Mouse (Mus musculus): ENCODE data around the gene Cass4. TPM values are rescaled to one million over a fixed set of nuclear protein-coding genes. Genes with fewer than 3 reads are reported as not detected.

Cass4 gene
- 0.17 and 0.32 TPM in 2 replicates for polyA plus RNA-seq (2012; rRNA removed)

DNA sequence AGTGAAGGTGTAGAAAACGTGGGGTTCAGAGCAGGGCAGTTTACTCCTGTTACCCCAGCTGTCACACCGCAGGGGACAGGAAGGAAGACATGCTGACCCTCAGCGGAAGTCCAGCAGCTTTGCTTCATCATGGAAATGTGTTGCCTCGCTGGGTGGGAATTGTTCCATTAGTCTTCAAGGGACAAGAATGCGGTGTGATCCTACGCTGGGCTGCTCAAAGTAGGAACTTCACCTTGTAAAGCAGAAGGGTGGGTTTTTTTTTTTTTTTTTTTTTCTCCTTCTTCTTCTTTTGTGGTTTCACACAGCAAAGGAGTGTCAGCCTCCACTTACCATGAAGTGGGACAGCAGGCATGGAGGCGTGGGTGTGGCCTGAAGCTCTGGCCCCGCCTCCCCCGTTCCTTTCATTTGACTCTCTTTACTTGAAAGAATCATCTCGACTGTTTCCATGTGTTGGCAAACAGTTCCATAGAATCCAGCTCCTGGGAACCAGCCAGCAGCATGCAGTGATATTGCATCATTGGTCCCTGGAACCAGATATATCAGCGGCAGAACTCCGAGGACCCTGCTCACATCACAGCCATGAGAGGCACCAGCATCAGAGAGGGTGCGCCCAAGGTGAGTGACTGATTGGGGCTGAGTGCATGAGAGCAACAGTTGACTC, at the start of gene Cass4:
TSS of gene Cass4 (plus strand) at position 404 of the 661 bp plus-strand sequence.

DNA sequence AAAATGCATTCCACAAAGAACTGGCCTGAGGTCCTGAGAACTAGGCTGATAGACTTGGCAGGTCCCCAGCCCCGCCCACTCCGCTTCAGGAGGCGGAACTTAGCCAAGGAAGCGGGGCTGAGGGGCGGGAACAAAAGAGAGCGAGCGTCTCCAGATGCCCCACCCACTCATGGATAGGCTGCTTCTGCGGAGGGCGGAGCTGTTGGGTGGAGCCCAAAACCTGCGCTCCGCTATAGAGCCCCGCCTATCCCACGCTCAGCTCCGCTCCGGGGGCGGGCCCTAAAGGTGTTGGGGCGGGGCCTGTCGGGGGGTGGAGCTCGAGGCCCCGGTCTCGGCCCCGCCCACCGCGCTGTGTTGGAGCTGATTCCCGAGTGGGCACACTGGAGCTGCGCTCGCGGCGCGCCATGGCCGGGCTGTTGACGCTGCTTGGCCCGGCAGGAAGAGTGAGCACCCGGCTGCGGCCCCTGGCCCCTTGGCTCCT, 48.3 kb upstream of the Cass4 start, which contains the start of gene Fam210b:
TSS of gene Fam210b (plus strand) at position 308 of the 481 bp plus-strand sequence.

DNA sequence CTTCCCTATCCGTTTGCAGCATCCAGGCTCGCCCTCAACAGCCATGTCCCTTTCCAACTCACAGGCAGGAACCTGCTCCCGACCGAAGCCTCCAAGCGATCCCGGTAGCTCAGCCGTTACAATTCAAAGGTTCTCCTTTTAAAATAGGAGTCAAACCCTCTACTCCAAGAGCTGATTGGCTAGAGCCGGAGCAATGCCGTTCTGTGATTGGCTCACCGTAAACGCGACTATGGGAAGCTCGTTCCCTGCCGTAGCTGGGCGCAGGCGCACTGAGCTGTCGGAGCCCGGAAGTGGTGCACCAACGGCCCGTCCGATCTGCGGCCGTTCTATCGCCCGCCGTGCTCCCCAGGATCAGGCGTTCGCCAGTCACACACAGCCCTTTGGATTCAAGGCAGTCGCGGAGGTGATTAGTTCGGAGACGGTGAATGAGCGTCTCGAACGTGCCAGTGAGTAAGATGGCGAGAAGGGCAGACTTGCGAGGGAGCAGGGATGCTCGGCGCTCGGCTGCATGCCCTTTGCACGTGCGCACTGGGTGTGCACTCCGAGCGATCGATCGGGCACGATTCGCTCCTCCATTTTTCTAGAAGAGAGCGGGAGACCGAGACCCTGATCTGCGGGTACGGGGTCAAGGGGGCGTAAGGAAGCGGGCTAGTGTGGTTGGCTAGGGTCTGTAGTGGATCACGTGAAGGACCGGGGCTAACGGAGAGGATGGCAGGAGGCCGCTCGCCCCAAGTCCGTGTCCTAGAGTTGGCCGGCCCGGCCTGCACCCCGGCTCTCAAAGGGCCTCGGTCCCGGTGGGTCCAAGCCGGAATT, 23.0 kb upstream of the Cass4 start, which contains the start of the genes Aurka and Cstf1:
TSS of gene Aurka (minus strand) at position 125 of the 813 bp plus-strand sequence.
TSS of gene Cstf1 (plus strand) at position 271 of the 813 bp plus-strand sequence.

DNA sequence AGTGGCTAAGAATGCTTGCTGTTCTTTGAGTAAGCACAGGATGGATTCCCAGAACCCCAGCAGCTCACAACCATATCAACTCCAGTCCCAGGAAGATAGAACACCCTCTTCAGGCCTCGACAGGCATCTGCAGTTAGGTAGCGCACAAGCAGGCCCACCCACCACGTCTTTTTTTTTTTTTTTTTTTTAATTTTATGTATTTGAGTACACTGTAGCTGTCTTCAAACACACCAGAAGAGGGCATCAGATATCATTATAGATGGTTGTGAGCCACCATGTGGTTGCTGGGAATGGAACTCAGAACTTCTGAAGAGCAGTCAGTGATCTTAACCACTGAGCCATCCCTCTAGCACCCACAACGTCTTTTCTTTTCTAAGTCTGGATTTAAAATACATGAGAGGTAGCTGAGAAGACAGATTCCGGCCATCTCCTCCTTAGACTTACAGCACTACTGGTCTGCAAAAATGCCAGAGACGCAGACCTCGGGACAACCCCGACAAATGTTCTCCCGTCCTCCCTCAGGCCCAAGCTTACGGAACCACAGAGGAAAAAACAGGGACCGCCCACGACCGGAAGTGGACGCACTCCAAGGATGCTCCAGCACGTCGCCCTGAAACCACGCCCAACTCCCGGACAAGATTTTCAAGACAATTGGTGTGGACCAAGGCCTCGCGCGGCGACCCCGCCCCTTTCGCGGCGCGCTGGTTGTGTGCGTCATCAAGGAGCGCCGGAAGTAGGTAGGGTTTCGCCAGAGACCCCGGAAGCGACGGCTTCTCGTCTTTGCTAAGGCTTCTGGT, 46.4 kb downstream of the Cass4 start, which contains the start of gene Rtf2:
TSS of gene Rtf2 (plus strand) at position 714 of the 797 bp plus-strand sequence.

DNA sequence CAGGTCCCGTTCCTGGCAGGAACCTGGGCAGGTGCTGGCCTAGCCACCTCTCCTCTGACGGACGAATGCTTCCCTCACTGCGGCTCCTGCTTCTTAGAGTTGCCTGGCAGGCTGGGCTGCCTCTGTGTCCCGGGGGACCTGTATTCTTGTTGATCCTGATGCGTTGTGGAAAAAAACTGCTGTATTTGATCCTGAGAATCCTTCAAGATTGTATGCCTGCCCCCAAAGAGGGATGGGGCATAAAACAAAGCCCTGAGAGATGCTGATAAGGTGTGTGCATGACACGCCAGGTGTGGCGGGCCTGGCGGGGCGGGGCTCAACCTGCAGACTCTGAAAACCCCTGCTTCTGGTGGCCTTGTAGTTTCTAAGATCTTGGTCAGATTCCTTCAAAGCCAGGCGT, 64.9 kb downstream of the Cass4 start, which contains the start of gene Gcnt7:
TSS of gene Gcnt7 (minus strand) at position 101 of the 400 bp plus-strand sequence.

DNA sequence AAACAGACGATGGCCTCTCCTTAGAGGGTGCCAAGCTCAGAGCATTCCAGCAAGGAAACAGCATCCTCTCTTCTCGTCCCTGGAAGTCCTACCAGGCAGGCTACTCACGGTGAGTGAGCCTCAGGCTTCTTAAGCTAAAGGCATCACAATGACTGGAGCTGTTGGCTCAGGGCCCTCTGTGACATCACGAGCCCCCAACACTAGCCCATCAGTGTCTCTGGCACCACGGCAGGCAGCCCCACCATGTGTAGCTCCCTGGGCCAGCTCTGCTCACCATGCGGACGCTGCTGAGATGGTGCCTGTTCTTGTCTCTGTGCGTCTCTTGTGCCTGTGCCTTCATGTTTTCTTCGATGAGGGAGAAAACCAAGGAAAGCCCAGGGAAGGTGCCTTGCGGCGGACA, 78.7 kb downstream of the Cass4 start, which contains the start of gene Fam209:
TSS of gene Fam209 (plus strand) at position 203 of the 400 bp plus-strand sequence.

Other genes starting within 250 kb of the Cass4 start
- not detected in 2 replicates for gene Mc3r, start 145.3 kb upstream of the Cass4 start, polyA plus RNA-seq (2012; rRNA removed)
- 22.7 and 43.5 TPM in 2 replicates for gene Fam210b, start 48.2 kb upstream of the Cass4 start, polyA plus RNA-seq (2012; rRNA removed)
- 1.8 and 4.5 TPM in 2 replicates for gene Aurka, start 23.3 kb upstream of the Cass4 start, polyA plus RNA-seq (2012; rRNA removed)
- gene Cstf1, start 23.1 kb upstream of the Cass4 start, polyA plus RNA-seq (2012; rRNA removed): 10.9 and 11.7 TPM in 2 replicates
- 16.1 and 16.5 TPM in 2 replicates for gene Rtf2, start 46.8 kb downstream of the Cass4 start, polyA plus RNA-seq (2012; rRNA removed)
- gene Gcnt7, start 64.8 kb downstream of the Cass4 start, polyA plus RNA-seq (2012; rRNA removed): not detected in 2 replicates
- 0.19 TPM in 1 of 2 replicates, not detected in the other for gene Fam209, start 78.7 kb downstream of the Cass4 start, polyA plus RNA-seq (2012; rRNA removed)
- gene Tfap2c, start 155.8 kb downstream of the Cass4 start, polyA plus RNA-seq (2012; rRNA removed): 3.7 and 3.8 TPM in 2 replicates

All from stomach, adult 2 months (tissue).